Mouse (Mus musculus): ENCODE data around the gene A930009A15Rik.

The A930009A15Rik gene

DNA sequence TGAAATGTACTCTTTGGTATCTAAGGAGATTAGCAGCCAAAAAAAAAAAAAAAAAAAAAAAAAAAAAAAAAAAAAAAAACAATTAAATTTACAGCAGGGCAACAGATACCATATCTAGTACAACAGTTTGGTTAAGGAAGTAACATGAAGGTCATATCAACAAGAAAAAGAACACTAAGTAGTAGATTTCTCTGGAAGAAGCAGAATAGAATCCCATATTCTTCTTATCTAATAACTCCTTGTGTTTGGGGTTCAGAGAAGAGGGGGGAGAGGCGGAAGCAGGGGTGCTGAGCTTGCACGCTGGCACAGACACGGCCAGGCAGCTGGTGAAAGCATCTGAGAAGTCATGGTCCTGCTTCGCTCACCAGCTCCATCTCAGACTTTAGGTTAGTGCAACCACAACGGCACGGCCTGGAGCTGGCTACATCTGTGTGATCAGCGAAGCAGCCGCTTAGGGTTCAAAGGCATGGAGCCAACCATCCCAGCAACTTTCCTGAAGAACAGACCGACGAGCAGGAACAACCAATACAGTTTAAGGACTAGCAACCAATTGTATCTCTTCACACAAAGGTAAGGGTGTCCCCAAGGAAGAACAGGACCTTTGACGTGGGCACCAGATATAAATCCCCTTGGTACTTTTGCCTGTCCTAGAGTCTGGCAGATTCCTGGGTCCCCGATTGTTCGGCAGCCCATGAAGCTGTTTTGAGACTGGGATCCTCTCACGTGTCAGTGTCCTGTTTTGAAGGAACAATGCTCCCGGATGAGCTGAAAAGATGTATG, at the start of gene A930009A15Rik:
Gene A930009A15Rik (plus strand): TSS at position 275 of the 780 bp plus-strand sequence.
- DNase-seq (ENCODE audit: low spot score) = no peak

GRCm38 (mm10) chr10:115520200-115521080, 49.3 kb upstream of the A930009A15Rik start:
- DNase-seq (ENCODE audit: low spot score) = no peak

- DNase-seq (ENCODE audit: low spot score) = no peak
Measured at GRCm38 (mm10) chr10:115521081-115521451, 48.7 kb upstream of the A930009A15Rik start.

DNA sequence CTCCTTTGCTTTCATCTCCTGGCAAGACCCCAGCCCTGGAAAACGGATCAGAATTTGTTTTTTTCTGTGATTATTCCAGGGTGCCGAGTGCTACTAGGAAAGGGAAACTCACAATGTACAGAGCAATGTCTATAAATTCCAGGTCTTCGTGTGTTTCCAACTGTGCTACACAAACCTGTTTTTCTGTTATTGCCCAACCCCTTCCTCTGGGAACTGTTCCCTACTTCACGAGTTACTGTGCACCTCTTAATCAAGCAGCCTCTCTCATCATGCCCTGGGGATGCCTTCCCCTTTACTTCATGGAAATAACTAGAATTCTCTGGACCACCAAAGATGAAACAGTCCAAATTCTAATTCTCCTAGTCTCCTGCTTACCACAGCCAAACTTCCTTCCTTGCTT, 40.9 kb upstream of the A930009A15Rik start:
- no peak for DNase-seq (ENCODE audit: low spot score)

DNA sequence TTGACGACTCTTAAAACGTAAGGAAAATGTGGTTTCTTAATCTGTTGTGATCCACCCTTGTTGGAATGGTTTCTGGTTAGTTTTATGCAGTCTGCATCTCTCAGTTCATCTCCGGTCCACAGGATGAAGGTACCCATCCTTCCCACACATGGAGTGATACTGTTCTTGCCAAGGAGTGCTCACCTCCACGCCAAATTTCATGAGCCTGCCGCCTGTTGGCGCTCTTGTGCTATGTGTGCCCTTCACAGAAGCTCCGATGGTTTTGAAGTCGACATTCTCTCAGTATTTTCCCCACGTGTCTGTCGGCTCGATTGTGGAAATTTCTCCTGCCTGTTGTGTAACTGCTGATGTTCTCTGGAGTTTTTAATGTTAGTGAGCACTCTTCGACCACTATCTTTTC, 40.0 kb upstream of the A930009A15Rik start:
- DNase-seq (ENCODE audit: low spot score) = no peak

- no peak for DNase-seq (ENCODE audit: low spot score)
Measured at GRCm38 (mm10) chr10:115530746-115531145, 39.0 kb upstream of the A930009A15Rik start.

- DNase-seq (ENCODE audit: low spot score) = no peak
Measured at GRCm38 (mm10) chr10:115542917-115543316, 26.9 kb upstream of the A930009A15Rik start.

GRCm38 (mm10) chr10:115550253-115550652, 19.5 kb upstream of the A930009A15Rik start:
- no peak for DNase-seq (ENCODE audit: low spot score)

GRCm38 (mm10) chr10:115551069-115551468, 18.7 kb upstream of the A930009A15Rik start:
- no peak for DNase-seq (ENCODE audit: low spot score)

DNA sequence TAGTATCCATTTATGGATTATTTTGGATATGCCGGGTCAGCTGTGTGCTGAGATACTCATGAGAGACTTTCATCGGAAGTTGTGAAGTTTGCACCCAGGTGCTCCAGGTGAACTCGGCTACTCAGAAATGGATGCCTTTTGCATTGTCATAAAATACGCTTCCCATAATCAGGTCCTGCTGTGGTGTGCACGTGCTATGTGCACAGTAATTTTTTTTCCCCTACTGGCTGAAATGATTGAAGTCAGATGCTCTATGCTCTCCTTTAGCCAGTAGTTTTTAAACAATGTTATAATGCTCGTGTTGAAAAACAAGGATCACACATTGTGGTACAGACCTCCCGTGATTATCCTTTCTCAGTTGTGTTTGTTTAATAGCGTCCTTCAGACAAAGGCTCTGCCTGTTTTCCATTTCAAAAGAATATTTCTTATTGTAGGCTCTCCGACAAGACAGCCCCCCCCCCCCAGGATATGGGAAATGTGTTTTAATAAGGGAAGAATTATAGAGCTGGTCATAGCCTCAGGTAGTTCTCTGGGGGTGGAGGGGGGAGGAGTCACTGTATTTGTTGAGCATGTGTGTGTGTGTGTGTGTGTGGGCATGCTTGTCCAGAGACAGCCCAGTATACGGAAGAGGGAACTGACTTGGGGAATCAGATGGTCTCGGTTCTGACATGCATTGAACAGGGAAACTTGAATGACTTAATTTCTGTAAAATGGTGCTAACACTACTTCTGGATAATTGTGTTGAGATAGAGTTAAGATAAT, 16.3 kb upstream of the A930009A15Rik start:
- no peak for DNase-seq (ENCODE audit: low spot score)

GRCm38 (mm10) chr10:115555191-115555765, 14.5 kb upstream of the A930009A15Rik start:
- no peak for DNase-seq (ENCODE audit: low spot score)

DNA sequence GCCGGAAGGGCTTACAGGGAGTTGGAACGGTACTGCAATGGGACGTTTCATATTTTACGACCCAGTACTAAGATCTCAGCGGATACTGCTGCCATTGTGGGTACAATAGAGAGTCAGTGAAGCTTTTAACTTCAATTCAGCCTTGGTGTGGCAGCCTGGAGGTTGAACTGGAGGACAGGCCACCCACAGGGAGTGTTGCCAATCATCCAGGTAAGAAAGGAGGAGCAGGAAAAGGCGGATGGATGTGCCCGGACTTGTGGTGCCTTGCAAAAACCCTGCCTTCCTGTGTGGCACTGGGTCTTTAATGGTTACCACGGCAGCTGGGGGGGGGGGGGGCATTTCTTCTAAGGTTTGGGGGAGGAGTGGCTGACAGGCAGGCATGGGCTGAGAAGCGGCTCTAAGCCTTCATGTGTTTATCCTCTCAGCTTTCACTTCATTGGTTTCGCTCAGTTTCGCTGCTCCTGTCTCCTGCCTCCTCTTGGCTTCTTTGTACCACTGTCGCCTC, 13.0 kb upstream of the A930009A15Rik start:
- DNase-seq (ENCODE audit: low spot score) = no peak

- no peak for DNase-seq (ENCODE audit: low spot score)
Measured at GRCm38 (mm10) chr10:115561136-115561880, 8.5 kb upstream of the A930009A15Rik start.

- no peak for DNase-seq (ENCODE audit: low spot score)
Measured at GRCm38 (mm10) chr10:115562911-115563686, 6.7 kb upstream of the A930009A15Rik start.

- no peak for DNase-seq (ENCODE audit: low spot score)
Measured at GRCm38 (mm10) chr10:115563961-115564360, 5.8 kb upstream of the A930009A15Rik start.

DNA sequence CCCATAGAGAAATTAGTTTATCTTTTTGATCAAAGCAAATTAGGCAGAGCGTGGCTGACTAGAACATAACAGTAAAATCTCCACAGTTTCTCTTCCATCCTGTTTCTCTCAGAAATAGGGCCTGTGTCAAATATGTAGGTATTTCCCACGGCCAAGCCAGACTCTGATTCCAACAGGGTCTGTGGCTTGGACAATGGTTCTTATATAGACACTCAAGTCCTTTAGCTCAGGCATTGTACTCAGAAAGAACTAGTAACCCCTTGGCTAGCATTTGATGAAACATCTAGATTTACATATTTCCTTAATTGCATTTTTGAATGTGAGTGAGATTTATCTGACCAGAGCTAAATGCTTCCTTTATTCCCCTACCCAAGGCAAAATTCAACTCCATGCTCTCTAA, 791 bp downstream of the A930009A15Rik start:
- no peak for DNase-seq (ENCODE audit: low spot score)

DNA sequence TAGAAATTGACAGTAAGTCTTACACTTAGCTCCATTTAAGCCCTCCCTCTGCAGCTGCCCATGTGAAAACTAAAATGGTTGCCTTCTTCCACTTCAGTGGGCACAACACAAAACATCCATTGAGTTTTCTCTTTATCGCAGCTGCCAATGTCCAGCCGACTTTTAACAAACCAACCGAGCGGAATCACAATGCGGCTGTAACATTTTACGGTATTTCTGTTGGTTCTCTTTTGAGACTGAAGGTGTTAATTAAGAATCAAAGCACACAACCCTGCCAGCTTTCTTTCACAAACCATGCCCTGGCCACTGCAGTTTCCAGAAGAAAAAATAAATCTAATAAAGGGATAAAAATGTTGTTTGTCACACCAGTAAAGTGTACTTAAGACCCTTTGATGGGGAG, 1.5 kb downstream of the A930009A15Rik start:
- no peak for DNase-seq (ENCODE audit: low spot score)

GRCm38 (mm10) chr10:115571734-115572440, 2.1 kb downstream of the A930009A15Rik start:
- DNase-seq (ENCODE audit: low spot score) = no peak

DNA sequence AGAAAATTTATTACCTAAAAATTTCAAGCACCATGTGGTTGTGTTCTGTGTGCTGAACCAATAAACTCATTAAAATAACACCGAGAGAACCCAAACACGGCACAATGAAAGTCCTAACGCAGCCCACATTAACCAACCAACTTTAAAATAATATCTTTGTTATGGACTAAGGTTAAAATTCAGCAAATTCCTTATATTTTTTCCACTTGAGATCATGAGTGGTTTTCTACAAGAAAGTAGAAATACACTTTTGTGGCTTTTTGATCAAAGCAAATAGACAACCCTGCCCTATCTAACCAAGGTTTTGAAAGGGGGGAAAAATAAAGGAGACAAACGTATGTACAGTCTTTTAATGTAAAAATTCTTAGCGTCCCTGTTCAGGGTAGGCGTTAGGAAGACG, 9.3 kb downstream of the A930009A15Rik start:
- no peak for DNase-seq (ENCODE audit: low spot score)

- DNase-seq (ENCODE audit: low spot score) = no peak
Measured at GRCm38 (mm10) chr10:115579494-115579893, 9.7 kb downstream of the A930009A15Rik start.
